Mouse (Mus musculus): ENCODE measurements at regions not wholly inside any gene's neighbourhood (a gene's known extent, or its start where the extent isn't known, plus 50 kb on each side); places are given as distances from the start of the nearest gene placed in this dataset.

GRCm38 (mm10) chr5:100244811-100245210, 85.2 kb upstream of the Tmem150c start:
- DNase-seq = no peak

- DNase-seq = peak; percentile 60
Observed at GRCm38 (mm10) chr5:100240876-100241275, 81.3 kb upstream of the Tmem150c start.

- no peak for DNase-seq
Observed at GRCm38 (mm10) chr5:100239632-100240031, 80.0 kb upstream of the Tmem150c start.

GRCm38 (mm10) chr5:100238287-100239036, 78.9 kb upstream of the Tmem150c start:
- no peak for DNase-seq

GRCm38 (mm10) chr5:100237674-100238278, 78.2 kb upstream of the Tmem150c start:
- no peak for DNase-seq

DNA sequence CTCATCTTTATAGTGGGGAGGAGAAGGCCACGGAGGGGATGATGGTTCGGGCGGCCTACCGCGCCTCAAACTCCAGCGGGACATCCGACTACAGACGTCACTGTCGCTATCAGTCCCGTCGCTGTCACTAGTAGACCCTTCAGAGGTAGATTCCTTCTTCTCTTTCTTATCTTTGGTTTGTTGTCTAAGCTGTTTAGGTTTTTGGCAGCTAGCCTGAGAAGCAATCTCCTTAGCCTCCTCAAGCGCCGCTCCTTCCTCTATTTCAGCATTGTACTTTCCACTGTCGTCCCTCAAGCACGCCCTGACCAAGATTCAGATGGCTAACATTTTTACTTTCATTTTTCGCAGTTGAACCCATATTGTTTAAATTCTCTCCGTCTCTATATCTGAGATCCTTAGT, 76.7 kb upstream of the Tmem150c start:
- no peak for DNase-seq

GRCm38 (mm10) chr5:100232076-100232475, 72.5 kb upstream of the Tmem150c start:
- no peak for DNase-seq

DNA sequence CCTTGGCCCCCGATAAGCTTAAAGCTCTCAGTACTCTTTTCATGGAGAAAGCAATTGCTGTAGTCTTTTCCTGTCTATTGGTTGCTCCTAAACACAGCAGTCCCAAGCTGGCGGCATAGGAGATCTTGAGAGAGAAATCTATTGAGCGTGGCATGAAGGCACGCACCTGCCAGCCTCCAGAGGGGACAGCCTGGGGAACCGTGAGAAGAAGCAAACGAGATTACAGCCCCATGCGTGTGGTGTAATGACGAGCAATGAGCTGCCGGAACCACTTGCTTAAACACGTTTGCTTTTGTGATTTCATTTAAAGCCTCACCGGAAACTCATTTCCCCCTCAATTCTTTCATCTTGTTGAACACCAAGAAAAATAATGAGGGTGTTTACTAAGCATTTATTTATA, 72.0 kb upstream of the Tmem150c start:
- no peak for DNase-seq

DNA sequence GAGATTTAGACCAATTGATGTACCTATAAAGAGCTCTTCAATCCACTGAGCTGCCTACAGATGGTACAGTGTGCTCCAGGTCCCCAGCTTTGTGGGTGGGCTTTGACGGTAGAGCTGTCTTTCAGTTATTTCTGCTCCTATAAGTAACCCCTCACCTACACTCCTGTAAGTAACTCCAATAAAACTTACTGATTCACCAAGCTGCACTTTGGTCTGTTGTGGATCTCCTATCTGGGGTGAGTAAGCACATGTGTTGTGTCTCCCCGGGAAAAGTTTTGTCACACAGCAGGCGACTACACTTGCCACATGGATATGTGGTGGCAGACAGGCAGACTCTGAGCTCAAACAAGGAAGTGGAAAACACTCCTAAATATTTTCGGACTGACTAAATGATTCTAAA, 70.4 kb upstream of the Tmem150c start:
- no peak for DNase-seq

DNA sequence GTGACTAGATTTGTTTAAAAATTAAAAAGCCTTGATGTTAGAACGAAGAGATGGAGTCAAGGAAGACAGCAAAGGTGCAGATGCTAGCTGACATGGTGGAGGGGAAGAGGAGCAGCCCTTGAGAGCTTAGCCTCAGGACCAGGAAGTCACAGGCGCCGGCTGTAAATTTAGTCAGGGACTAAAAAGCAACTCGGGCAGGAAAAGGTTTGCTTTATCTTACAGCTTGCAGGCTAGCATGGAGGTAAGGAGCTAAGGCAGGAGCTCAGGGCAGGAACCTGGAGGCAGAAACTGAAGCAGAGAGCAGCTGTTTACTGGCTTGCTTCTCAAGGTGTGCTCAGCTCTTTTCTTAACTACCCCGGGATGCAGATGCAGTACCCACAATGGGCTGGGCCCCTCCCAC, 68.3 kb upstream of the Tmem150c start:
- DNase-seq = no peak

- no peak for DNase-seq
Observed at GRCm38 (mm10) chr5:100226571-100227235, 67.1 kb upstream of the Tmem150c start.

DNA sequence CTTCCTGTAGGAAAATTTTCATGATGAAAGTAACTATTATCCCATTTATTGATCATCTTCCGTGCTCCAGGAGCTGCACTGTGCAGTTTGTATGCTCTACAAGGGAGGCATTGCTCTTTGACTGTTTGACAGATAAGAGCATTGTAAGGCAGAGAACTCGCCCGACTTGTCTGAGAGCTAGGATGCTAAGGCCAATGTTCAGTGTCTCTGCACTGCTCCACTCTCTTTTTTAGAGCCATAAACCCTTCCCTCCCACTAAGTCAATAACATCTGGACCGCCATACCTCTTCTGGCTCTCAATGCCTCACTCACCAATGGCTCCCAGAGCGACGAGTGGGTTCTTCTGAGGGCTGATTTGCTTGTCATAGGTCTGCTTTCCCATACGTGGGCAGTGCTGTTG, 65.9 kb upstream of the Tmem150c start:
- DNase-seq = no peak

DNA sequence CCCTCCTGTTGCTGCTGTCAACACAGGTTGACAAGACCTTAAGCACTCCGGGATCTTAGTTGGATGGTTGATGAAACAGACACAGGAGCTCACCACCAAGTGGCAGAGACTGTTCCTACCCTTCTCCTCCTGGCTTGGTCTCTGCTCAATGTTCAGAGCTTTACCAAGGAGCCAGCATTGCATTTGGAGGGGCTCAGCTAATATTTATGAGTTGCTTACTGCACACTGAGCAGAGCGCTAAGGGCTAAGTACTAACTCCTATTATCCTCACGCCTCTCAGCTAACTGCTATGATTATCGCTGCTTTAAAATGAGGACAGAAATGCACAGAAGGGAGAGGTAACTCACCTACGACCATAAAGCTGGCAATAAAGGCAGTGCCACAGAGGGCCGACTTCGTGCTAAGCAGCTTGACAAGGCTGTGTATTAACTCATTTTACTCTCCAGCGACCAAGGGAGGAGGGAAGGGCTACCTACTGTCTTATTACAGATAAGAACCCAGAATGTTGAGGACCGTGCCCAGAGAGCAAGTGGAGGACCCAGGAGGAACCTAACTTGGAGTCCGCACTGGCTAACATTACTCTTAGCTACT, 65.3 kb upstream of the Tmem150c start:
- DNase-seq = no peak

DNA sequence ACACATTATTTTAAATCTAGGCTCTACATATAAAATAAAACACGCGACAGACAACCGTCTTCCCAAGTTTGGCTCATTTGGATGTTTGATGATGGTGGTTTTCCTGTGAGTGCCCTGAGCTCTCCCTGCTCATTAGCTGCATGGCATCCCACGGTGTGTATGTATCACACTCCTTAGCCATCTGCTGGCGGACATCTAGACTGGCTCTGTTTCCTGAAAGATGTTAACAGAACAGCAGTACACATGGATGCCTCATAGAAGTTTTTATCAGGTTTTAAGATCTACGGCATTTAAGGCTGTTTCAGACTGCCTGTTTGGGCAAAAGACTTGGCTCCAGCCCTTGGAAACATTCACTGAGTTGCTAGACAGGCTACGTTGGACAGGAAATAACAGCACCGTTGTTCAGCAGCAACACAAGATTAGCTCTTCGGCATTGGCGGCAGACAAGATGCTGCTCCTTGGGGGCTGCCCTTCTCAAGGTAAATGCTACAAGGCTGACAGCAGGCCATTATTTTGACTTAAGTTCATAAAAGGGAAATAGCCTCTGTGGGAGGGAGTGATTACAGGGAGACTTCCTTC, 61.5 kb upstream of the Tmem150c start:
- no peak for DNase-seq

GRCm38 (mm10) chr5:100220320-100220719, 60.7 kb upstream of the Tmem150c start:
- DNase-seq = no peak

DNA sequence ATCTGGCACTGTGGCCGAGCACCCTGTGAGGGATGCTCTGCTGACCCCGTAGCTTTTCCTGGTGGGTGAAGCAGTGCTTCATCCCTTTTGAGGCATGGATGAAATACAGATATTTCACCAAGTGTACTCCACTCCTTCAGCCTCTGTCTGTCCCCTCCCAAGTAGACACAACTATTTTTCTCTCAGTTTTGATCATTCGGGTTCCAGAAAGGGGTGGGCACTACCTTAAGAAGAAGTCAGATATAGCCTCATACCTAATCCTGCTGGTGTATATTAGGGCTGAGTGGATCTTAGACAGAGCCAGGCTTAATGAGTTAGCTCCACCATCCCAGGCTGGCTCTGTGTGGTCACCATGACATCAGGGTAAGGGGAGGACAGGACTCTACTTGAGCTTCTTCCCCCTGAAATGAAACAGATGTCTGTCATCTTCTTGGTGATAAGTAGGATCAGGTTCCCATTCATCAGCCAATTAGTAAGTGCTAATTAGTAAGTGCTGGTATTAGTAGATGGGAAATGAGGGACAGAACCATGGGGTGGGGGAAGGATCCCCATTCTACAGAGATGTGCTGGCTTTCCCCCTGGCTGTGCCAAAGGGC, 58.7 kb upstream of the Tmem150c start:
- DNase-seq = no peak

DNA sequence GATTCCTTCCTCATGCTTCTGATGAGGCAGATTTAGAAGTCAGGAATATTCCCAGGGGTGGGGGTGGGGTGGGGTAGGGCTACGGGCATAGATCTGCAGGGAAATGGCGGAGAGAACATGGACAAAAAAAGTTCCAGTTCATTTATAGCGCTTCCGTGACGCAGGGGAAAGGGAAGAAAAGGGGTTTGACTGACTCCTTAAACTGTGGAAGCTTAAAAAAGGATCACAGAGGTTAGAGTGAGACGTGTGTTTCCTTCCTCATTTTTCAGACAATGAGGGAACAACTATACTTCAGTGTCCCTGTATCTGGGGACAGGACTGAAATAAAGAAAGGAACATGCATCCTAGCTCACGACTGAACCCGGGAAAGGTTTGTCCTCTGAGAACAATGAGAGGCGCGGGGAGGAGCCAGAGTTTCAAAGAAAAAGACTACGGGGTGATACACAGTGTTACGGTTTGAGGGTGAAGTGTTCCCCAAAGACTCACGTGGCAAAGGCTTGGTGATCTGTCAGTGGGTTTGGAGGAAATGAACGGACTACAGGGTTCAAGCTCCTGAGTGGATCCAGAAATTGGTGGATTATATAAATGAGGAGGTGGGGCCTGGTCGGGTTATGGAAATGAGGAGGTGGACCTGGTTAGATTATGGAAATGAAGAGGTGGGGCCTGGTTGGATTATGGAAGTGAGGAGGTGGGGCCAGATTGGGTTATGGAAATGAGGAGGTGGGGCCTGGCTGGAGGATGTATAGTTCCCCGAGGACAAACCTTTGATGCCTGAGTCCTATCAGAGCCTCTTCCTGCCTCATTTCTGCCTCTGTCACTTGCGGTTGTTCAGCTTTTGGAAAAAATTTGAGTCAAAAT, 57.8 kb upstream of the Tmem150c start:
- no peak for DNase-seq

DNA sequence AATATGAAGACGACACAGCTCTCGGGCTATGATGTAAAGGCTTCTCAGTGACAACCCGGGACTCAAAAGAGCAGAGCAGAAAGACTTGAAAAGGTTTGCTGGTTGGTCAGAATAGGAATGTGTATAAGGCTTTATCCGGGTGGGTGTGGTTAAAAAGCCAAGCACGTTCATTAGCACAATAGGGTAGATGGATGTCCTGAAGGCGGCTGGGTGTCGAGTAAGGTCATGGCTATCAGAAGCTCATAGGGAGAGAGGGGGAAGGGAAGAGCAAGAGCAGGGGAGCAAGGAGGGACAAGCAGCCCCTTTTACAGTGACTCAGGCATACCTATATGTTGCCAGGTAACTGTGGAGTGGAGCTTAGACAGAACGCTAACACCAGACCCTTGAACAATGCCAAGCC, 54.3 kb upstream of the Tmem150c start:
- no peak for DNase-seq

- no peak for DNase-seq
Observed at GRCm38 (mm10) chr5:100210708-100211107, 51.1 kb upstream of the Tmem150c start.
